Mouse (Mus musculus): Measurements from ENCODE around the gene Klf9. TPM values are rescaled to one million over a fixed set of nuclear protein-coding genes. Genes with fewer than 3 reads are reported as not detected.

The Klf9 gene
- polyA plus RNA-seq, 1 experiment from 2014 or later, result 1.2 TPM

GRCm38 (mm10) chr19:23135349-23136201 lies 5.5 kb upstream of the Klf9 start:
- no peaks in the 10 kb centered on the region for H3K36me3 ChIP-seq (ENCODE audit: control insufficient read depth, insufficient read depth, low read length)
- no peak overlapping the region for H3K27ac ChIP-seq (replicated peaks; ENCODE audit: low read depth, low read length)
- WGBS, result 1% methylated on average over 55 of the region's 55 CpGs
- DNase-seq (ENCODE audit: low spot score) (peak; percentile 82), ATAC-seq (ENCODE audit: insufficient number of reproducible peaks, low FRiP score, low TSS enrichment, low read depth) (peak; percentile 37; the same call in 1 of the 2 replicates)
- H3K4me2 ChIP-seq (ENCODE audit: low read depth, severe bottlenecking), result peak overlapping the region; percentile 76
- H3K9me3 ChIP-seq (ENCODE audit: control insufficient read depth, low read length), result no peaks in the 10 kb centered on the region
- peak overlapping the region; percentile 31 for H3K4me3 ChIP-seq (ENCODE audit: low read depth, low read length)
- peaks cover 19% of the 10 kb centered on the region for H3K27me3 ChIP-seq (ENCODE audit: control insufficient read depth, insufficient read depth, low read length)
- peak overlapping the region; percentile 47 for H3K9ac ChIP-seq (ENCODE audit: low read length)
- H3K4me1 ChIP-seq (ENCODE audit: control insufficient read depth, insufficient read depth, low read length), result peaks cover 24% of the 10 kb centered on the region

DNA sequence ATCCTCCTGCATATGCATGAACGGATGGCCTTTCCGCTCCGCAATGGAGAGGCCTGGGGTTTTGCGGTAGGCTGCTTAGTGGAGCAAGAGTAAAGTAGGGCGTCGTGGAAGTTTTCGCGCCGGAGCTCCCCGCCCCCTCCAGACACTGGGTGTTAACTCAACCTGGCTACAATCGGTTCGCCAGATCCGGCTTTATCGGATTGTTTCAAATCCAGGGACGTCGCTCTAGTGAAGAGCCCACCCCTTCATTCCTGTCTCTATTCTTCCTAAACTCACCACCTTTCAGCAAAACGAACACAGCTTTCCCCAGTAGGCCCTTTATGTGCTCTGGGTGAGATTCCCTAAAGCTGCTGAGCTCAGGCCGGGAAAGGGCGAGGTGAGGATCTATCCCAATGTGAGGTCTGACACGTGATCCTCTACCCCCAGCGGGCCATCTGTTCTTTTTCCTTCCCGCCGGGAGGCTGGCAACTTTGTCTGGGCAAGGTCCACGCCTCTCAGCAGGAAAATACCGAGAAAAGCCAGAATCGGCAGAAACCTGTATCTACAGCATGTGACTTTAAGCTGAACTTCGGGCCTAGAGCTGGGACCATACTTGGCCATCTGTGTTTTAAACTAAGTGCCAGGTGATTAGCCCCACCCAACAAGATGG lies 4.7 kb upstream of the Klf9 start:
- peak; percentile 72 for DNase-seq (ENCODE audit: low spot score)
- Histone ChIP-seq H3K36me3 (ENCODE audit: control insufficient read depth, insufficient read depth, low read length) (no peaks in the 10 kb centered on the region), H3K9ac (ENCODE audit: low read length) (peak overlapping the region; percentile 47), H3K4me1 (ENCODE audit: control insufficient read depth, insufficient read depth, low read length) (peaks cover 24% of the 10 kb centered on the region), H3K4me3 (ENCODE audit: low read depth, low read length) (peak overlapping the region; percentile 31), H3K27me3 (ENCODE audit: control insufficient read depth, insufficient read depth, low read length) (peaks cover 19% of the 10 kb centered on the region), H3K4me2 (ENCODE audit: low read depth, severe bottlenecking) (peak overlapping the region; percentile 76), H3K27ac (replicated peaks; ENCODE audit: low read depth, low read length) (no peak overlapping the region), H3K9me3 (ENCODE audit: control insufficient read depth, low read length) (no peaks in the 10 kb centered on the region)
- no peak; the same call in 1 of the 2 replicates for ATAC-seq (ENCODE audit: insufficient number of reproducible peaks, low FRiP score, low TSS enrichment, low read depth)
- WGBS, result 1% methylated on average over 27 of the region's 27 CpGs

- peaks cover 29% of the 10 kb centered on the region for H3K4me1 ChIP-seq (ENCODE audit: control insufficient read depth, insufficient read depth, low read length)
- peaks cover 26% of the 10 kb centered on the region for H3K27me3 ChIP-seq (ENCODE audit: control insufficient read depth, insufficient read depth, low read length)
- H3K36me3 ChIP-seq (ENCODE audit: control insufficient read depth, insufficient read depth, low read length), result no peaks in the 10 kb centered on the region
- H3K4me3 ChIP-seq (ENCODE audit: low read depth, low read length), result no peak overlapping the region
- H3K9ac ChIP-seq (ENCODE audit: low read length), result no peak overlapping the region
- DNase-seq (ENCODE audit: low spot score) (no peak), ATAC-seq (ENCODE audit: insufficient number of reproducible peaks, low FRiP score, low TSS enrichment, low read depth) (no peak)
- H3K4me2 ChIP-seq (ENCODE audit: low read depth, severe bottlenecking), result no peak overlapping the region
- no peak overlapping the region for H3K27ac ChIP-seq (replicated peaks; ENCODE audit: low read depth, low read length)
- WGBS, result 39% methylated on average over 2 of the region's 2 CpGs
- H3K9me3 ChIP-seq (ENCODE audit: control insufficient read depth, low read length), result no peaks in the 10 kb centered on the region
Measured at GRCm38 (mm10) chr19:23137295-23137694, 3.7 kb upstream of the Klf9 start.

DNA sequence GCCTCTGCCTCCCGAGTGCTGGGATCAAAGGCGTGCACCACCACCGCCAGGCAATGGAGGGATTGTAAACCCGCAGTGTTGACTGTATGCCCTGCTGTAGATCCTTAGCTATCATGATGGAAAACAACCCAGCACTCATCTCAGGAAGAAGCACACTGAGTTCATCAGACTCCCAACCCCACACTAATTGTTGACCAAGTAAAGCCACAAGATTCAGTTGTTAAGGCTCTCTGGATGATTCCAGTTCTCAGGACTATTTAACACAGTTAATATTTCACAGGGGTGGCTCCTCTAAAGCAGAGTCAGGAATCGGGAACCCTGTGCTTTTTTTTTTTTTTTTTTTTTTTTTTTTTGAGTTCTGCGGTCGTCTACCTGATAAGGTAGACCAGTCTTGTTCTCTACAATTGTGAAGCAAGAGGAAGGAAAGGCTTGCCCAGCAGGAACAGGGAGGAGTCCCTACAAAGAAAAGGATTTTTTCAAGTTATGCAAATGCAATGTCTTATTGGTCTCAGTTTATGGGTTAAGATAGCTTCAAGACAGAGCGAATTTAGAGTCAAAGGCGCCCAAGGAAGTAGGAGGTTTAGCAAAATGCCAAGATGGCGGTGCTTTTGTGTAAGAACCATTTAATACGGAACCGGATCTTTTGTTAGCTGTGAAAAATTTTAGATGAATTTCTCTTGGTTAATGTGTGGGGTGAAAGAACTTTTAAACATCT lies 1.1 kb upstream of the Klf9 start:
- H3K4me1 ChIP-seq (ENCODE audit: control insufficient read depth, insufficient read depth, low read length), result peaks cover 23% of the 10 kb centered on the region
- 53% methylated on average over 11 of the region's 12 CpGs for WGBS
- peak overlapping the region; percentile 95 for H3K4me2 ChIP-seq (ENCODE audit: low read depth, severe bottlenecking)
- H3K27ac ChIP-seq (replicated peaks; ENCODE audit: low read depth, low read length), result no peak overlapping the region
- DNase-seq (ENCODE audit: low spot score) (no peak), ATAC-seq (ENCODE audit: insufficient number of reproducible peaks, low FRiP score, low TSS enrichment, low read depth) (no peak)
- peaks cover 27% of the 10 kb centered on the region for H3K27me3 ChIP-seq (ENCODE audit: control insufficient read depth, insufficient read depth, low read length)
- H3K9ac ChIP-seq (ENCODE audit: low read length), result no peak overlapping the region
- H3K36me3 ChIP-seq (ENCODE audit: control insufficient read depth, insufficient read depth, low read length), result no peaks in the 10 kb centered on the region
- no peaks in the 10 kb centered on the region for H3K9me3 ChIP-seq (ENCODE audit: control insufficient read depth, low read length)
- peak overlapping the region; percentile 50 for H3K4me3 ChIP-seq (ENCODE audit: low read depth, low read length)

DNA sequence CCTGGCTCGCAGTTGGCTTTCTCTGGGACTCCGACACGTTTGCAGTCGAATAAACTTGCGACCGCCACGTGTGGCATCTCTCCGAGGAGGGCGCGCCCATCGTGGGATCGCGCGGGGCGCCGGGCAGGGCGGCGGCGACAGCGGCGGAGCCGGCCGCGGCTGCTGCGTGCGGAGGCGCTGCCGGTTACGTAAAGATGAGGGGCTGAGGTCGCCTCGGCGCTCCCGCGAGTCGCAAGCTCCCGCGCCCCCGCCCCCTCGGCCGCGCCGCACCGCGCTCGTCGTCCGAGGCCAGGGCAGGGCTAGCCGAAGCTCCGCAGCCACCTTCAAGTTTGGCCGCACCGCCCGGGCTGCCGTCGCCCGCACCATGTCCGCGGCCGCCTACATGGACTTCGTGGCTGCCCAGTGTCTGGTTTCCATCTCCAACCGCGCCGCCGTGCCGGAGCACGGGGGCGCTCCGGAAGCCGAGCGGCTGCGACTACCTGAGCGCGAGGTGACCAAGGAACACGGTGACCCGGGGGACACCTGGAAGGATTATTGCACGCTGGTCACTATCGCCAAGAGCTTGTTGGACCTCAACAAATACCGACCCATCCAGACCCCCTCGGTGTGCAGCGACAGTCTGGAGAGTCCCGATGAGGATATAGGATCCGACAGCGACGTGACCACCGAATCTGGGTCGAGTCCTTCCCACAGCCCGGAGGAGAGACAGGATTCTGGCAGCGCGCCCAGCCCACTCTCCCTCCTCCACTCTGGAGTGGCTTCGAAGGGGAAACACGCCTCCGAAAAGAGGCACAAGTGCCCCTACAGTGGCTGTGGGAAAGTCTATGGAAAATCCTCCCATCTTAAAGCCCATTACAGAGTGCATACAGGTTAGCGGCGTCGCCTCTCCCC lies 610 bp downstream of the Klf9 start:
- ATAC-seq (ENCODE audit: insufficient number of reproducible peaks, low FRiP score, low TSS enrichment, low read depth), result peak; percentile 12; the same call in 1 of the 2 replicates
- peak overlapping the region; percentile 95 for H3K4me2 ChIP-seq (ENCODE audit: low read depth, severe bottlenecking)
- H3K27me3 ChIP-seq (ENCODE audit: control insufficient read depth, insufficient read depth, low read length), result peaks cover 22% of the 10 kb centered on the region
- H3K4me1 ChIP-seq (ENCODE audit: control insufficient read depth, insufficient read depth, low read length), result peaks cover 12% of the 10 kb centered on the region
- WGBS, result under 1% methylated on average over 90 of the region's 94 CpGs
- peak; percentile 62 for DNase-seq (ENCODE audit: low spot score)
- peak overlapping the region; percentile 58; the same call in 1 of the 2 replicates for H3K9ac ChIP-seq (ENCODE audit: low read length)
- H3K36me3 ChIP-seq (ENCODE audit: control insufficient read depth, insufficient read depth, low read length), result no peaks in the 10 kb centered on the region
- peak overlapping the region; percentile 56; the same call in 1 of the 2 replicates for H3K27ac ChIP-seq (replicated peaks; ENCODE audit: low read depth, low read length)
- peak overlapping the region; percentile 50 for H3K4me3 ChIP-seq (ENCODE audit: low read depth, low read length)
- no peaks in the 10 kb centered on the region for H3K9me3 ChIP-seq (ENCODE audit: control insufficient read depth, low read length)

GRCm38 (mm10) chr19:23142427-23143073 lies 1.5 kb downstream of the Klf9 start:
- H3K9me3 ChIP-seq (ENCODE audit: control insufficient read depth, low read length), result no peaks in the 10 kb centered on the region
- DNase-seq (ENCODE audit: low spot score), result peak; percentile 38
- H3K27ac ChIP-seq (replicated peaks; ENCODE audit: low read depth, low read length), result no peak overlapping the region
- H3K27me3 ChIP-seq (ENCODE audit: control insufficient read depth, insufficient read depth, low read length), result peaks cover 16% of the 10 kb centered on the region
- ATAC-seq (ENCODE audit: insufficient number of reproducible peaks, low FRiP score, low TSS enrichment, low read depth), result no peak
- peaks cover 12% of the 10 kb centered on the region for H3K4me1 ChIP-seq (ENCODE audit: control insufficient read depth, insufficient read depth, low read length)
- H3K9ac ChIP-seq (ENCODE audit: low read length), result 0 out of 2 replicates have a peak overlapping the region, but pooled peaks have one; percentile 17
- H3K4me2 ChIP-seq (ENCODE audit: low read depth, severe bottlenecking), result peak overlapping the region; percentile 95
- 2% methylated on average over 28 of the region's 28 CpGs for WGBS
- H3K36me3 ChIP-seq (ENCODE audit: control insufficient read depth, insufficient read depth, low read length), result no peaks in the 10 kb centered on the region
- peak overlapping the region; percentile 50 for H3K4me3 ChIP-seq (ENCODE audit: low read depth, low read length)

DNA sequence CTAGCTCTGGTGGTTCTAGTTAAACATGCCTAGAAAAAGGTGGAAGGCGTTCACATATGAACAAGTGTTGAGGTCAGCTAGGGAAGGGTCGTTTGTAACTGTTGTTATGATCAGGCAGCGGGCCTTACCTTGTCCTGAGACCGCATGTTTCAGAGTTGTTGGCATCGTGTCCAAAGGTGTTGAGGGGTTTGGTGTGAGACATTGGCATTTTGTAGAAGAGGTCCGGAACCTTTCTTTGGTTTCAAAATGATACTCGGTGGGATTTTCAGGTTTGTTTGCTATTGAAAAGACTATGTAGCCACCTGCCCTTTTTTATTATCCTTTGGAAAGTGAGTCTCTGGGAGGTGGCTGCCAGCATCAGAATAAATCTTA lies 2.0 kb downstream of the Klf9 start:
- peaks cover 12% of the 10 kb centered on the region for H3K4me1 ChIP-seq (ENCODE audit: control insufficient read depth, insufficient read depth, low read length)
- no peak overlapping the region for H3K4me2 ChIP-seq (ENCODE audit: low read depth, severe bottlenecking)
- H3K27me3 ChIP-seq (ENCODE audit: control insufficient read depth, insufficient read depth, low read length), result peaks cover 16% of the 10 kb centered on the region
- DNase-seq (ENCODE audit: low spot score), result no peak
- H3K9me3 ChIP-seq (ENCODE audit: control insufficient read depth, low read length), result no peaks in the 10 kb centered on the region
- H3K4me3 ChIP-seq (ENCODE audit: low read depth, low read length), result no peak overlapping the region; the same call in 1 of the 2 replicates
- H3K27ac ChIP-seq (replicated peaks; ENCODE audit: low read depth, low read length), result no peak overlapping the region
- no peak for ATAC-seq (ENCODE audit: insufficient number of reproducible peaks, low FRiP score, low TSS enrichment, low read depth)
- 59% methylated on average over 7 of the region's 7 CpGs for WGBS
- H3K36me3 ChIP-seq (ENCODE audit: control insufficient read depth, insufficient read depth, low read length), result no peaks in the 10 kb centered on the region
- no peak overlapping the region for H3K9ac ChIP-seq (ENCODE audit: low read length)

All from limb, embryonic 11.5 days (tissue).